Mouse (Mus musculus): ENCODE results near the gene Ugt2b36.
"Not testable (repeated sequence)": the region's sequence is repeated elsewhere in the genome, so short reads cannot be mapped to it uniquely, and the experiment has no call there.

Ugt2b36 gene

DNA sequence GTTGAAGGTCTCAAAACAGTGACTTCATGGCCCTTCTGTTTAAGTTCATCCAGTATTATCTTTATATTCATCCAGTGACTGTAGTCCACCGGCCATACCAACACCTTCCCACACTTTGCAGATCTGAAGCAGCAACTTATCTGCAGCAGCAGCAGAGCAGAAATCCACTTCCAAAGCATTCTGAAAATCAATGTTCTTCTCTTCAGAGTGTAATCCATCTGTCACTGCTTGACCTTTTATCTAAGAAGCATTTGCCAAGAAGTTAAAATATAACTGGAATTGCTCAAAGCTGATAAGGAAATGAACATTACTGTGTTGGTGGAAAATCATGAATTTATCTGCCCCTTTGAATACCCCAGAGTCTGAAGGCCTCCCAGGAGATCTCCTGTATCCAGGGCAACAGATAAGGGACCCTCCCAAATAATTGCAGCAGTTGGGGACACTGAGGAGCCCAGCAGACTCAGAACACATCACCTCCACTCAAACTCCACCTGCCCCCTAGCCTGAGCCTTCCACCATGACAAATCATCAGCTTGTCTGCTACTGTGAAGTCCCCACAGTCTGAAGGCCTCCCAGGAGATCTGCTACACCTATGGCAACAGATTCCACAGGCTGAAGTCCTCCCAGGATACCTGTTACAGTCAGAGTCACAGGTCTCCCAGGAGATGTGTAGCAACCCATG is at the start of gene Ugt2b36:
Gene Ugt2b36, minus strand, starts transcription at position 210 of the 682 bp plus-strand sequence.
- no peak for DNase-seq (ENCODE audit: low read depth, low spot score)

DNA sequence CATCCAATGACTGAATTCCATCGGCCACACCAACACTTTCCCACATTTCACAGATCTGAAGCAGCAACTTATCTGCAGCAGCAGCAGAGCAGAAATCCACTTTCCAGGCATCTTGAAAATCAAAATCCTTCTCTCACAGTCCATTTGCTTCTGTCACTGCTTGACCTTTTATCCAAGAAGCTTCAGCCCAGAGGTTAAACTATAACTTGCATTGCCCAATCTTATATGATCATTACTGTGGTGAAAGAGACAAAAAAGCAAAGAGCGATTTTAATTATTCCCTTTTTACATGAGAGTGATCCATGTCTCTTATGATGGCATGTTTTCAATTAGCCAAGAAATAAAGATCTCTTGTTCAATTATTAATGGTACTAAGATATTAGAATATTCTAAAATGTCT is 47.8 kb upstream of the Ugt2b36 start, which contains the start of gene Ugt2b5:
Gene Ugt2b5, minus strand, starts transcription at position 123 of the 400 bp plus-strand sequence.
- DNase-seq (ENCODE audit: low read depth, low spot score) = not testable (repeated sequence)

GRCm38 (mm10) chr5:87103697-87104096 is 11.3 kb upstream of the Ugt2b36 start:
- not testable (repeated sequence) for DNase-seq (ENCODE audit: low read depth, low spot score)

GRCm38 (mm10) chr5:87091111-87091510 is 1.2 kb downstream of the Ugt2b36 start:
- no peak for DNase-seq (ENCODE audit: low read depth, low spot score)

DNA sequence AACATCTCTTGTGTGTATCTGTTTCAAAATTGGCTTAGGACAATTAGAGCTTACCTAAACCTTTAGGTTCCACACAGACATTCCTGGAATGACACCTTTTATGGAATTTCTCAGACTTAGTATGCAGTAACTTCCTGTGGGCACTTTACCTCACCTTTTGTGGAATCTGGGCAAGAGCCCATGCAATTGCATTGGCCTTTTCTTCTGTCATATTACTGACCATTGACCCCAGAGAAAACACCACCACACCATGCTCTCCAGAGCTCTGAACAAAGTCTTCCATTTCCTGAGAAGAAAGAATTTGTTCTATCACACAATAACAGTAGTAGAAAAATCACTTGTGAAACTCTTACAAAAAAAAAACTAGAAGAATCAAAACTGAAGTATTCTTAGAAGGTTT is 3.1 kb downstream of the Ugt2b36 start:
- no peak for DNase-seq (ENCODE audit: low read depth, low spot score)

DNA sequence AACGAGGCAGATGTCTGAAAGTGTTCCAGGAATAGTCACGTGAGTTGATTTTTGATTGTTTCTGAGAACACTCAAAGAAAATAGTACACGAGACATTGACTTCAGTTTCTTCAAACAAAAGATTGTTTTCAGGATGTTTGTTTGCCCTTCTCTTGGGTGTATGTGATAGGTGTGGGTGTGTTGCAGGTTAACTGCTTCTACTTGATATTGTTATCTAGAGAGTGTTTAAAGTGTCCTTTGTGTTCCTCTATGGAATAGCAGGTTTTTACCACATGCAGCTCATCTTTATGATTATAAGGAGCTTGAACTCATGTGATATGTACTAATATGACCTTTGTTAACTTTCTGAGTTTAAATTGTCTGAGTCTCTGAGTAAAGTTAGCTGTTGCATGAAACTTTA is 6.1 kb downstream of the Ugt2b36 start:
- DNase-seq (ENCODE audit: low read depth, low spot score) = no peak

- DNase-seq (ENCODE audit: low read depth, low spot score) = no peak
Measured at GRCm38 (mm10) chr5:87030624-87031023, 61.7 kb downstream of the Ugt2b36 start.

GRCm38 (mm10) chr5:87027359-87027758 is 65.0 kb downstream of the Ugt2b36 start:
- DNase-seq (ENCODE audit: low read depth, low spot score) = no peak
